Comparison of ENCODE assay signal across 10 mouse cellular contexts in genomic region chr19:36560160-36560559, GRCm38 (mm10). TPM values are rescaled to one million over a fixed set of nuclear protein-coding genes. Genes with fewer than 3 reads are reported as not detected.
A peak's percentile ranks its signal among the peaks of the same experiment; 100 is the strongest.
DNase-seq lines count a peak whose midpoint lies in the region; ATAC-seq and TF ChIP-seq lines count a peak whose summit lies in the region.
"Had no signal": no experiment of that assay in that cellular context is flagged by ENCODE, and none has a peak within 500 bp of the region (broad histone marks: within the 10 kb centered on the region; RNA-seq: fewer than 3 reads in every experiment).

No protein-coding gene starts in this region.

- no peak overlapping the region for H3K4me2 ChIP-seq in forebrain, embryonic 11.5 days (ENCODE audit: low read depth, low read length, severe bottlenecking)

- no peaks in the 10 kb centered on the region for H3K4me1 ChIP-seq in forebrain, embryonic 11.5 days (replicated peaks; ENCODE audit: control insufficient read depth, insufficient read depth, low read length)

- no peak overlapping the region for H3K27ac ChIP-seq in left cerebral cortex, adult 2 months
- H3K27ac ChIP-seq in forebrain, embryonic 11.5 days (ENCODE audit: low read depth, low read length), result no peak overlapping the region

- intact Hi-C loops in left cerebral cortex, adult 2 months (cut with DNase I), result no loop called here
- intact Hi-C loops in left cerebral cortex, postnatal 25 days (cut with DNase I), result no loop called here

- H3K4me3 ChIP-seq in left cerebral cortex, adult 2 months, result no peak overlapping the region
- no peak overlapping the region for H3K4me3 ChIP-seq in forebrain, embryonic 11.5 days (ENCODE audit: low read depth, low read length)

- peak; percentile 27 for DNase-seq in embryo, embryonic 10.5 days (ENCODE audit: low spot score)
- no peak for DNase-seq in embryo, embryonic 9.5 days (ENCODE audit: extremely low spot score)
- no peak for DNase-seq in left cerebral cortex, adult 2 months (ENCODE audit: extremely low spot score in 1 of 2, low spot score in 2 of 2)
- no peak for DNase-seq in left cerebral cortex, postnatal 25 days (ENCODE audit: low spot score in 2 of 2)
- DNase-seq in CD4-positive helper T cell, adult 2 months (ENCODE audit: low read depth, low spot score), result peak; percentile 26
- DNase-seq in induced T-regulatory cell, adult 2 months (ENCODE audit: low read depth), result peak; percentile 57
- DNase-seq in Muller cell, postnatal 12 days (ENCODE audit: inconsistent ontology term), result no peak
- no peak for DNase-seq in forebrain, embryonic 11.5 days (ENCODE audit: low spot score)

- H3K9ac ChIP-seq in forebrain, embryonic 11.5 days (ENCODE audit: low read length), result no peak overlapping the region

- H3K36me3 ChIP-seq in forebrain, embryonic 11.5 days (ENCODE audit: control insufficient read depth, insufficient read depth, low read length), result no peaks in the 10 kb centered on the region

- H3K9me3 ChIP-seq in forebrain, embryonic 11.5 days (ENCODE audit: control insufficient read depth, low read length), result no peaks in the 10 kb centered on the region

- peak; percentile 52 for TF ChIP-seq CTCF in left cerebral cortex, adult 2 months (IDR thresholded peaks at IDR 0.05)

- 23% methylated on average over 2 of the region's 2 CpGs for WGBS in forebrain, embryonic 11.5 days

- H3K27me3 ChIP-seq in forebrain, embryonic 11.5 days (ENCODE audit: control insufficient read depth, insufficient read depth, low read length), result no peaks in the 10 kb centered on the region

- no peak for ATAC-seq in forebrain, embryonic 11.5 days (replicated peaks; ENCODE audit: low FRiP score)
- ATAC-seq: forebrain, embryonic 14.5 days; midbrain, embryonic 16.5 days had no signal

RNA-seq across cellular contexts. Expression of gene Hectd2, which starts 5.7 kb away (rescaled TPM):
- 10 to 100 TPM; 24.6 to 28.7 TPM for total RNA-seq in left cerebral cortex, adult 2 months (2021)
- 10 to 100 TPM; 21.9 to 25.4 TPM for total RNA-seq in left cerebral cortex, postnatal 25 days (2021)
- polyA plus RNA-seq in forebrain, embryonic 11.5 days (2014; fragmentation: Nextera tagmentation; extraction: Ambion mirVana), result 5.5 and 5.6 TPM in 2 replicates

Comparison
In these comparisons a context has a peak if more than half of its experiments do, and no peak if none do; other contexts are left out.
1. DNase-seq: peak in embryo, embryonic 10.5 days (single experiment), CD4-positive helper T cell, adult 2 months (single experiment) and induced T-regulatory cell, adult 2 months (single experiment); none in embryo, embryonic 9.5 days (single experiment), left cerebral cortex, adult 2 months (0 of 2), left cerebral cortex, postnatal 25 days (0 of 2), Muller cell, postnatal 12 days (single experiment) and forebrain, embryonic 11.5 days (single experiment).